Mouse (Mus musculus): ENCODE measurements at regions not wholly inside any gene's neighbourhood (a gene's known extent, or its start where the extent isn't known, plus 50 kb on each side); places are given as distances from the start of the nearest gene placed in this dataset.

DNA sequence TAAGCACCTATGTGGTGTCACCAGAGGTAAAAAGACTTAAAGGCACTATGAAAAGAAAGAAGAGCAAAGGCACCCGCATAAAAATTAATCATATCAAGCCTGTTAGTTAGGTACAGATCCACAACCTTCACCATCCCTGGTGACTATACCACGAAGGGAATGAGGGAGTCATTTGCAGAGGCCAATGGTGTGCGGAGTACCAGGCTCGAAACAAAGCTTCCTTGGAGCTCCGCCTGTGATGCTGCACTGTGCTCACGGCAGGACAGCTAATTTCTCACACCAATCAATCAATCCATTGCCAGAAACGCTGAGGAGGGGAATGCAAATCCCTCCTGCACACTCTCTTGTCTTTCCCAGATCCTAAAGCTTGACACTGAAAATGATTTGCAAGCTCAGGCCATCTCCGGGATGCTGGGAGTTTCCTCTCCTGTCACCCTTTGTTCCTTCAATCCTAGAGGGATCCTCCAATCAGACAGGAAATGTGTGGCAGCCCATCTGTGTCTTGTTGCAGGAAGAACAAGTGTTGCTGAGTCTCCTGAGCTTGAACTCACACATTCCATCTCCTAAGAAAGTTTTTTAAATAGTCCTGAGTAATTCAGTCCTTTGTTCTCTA, 653.6 kb downstream of the Diaph3 start:
- no peak overlapping the region for H3K9ac ChIP-seq
- H3K27me3 ChIP-seq: no peaks in the 10 kb centered on the region
- H3K9me3 ChIP-seq (replicated peaks): no peaks in the 10 kb centered on the region
- WGBS: 34% methylated on average over 8 of the region's 8 CpGs
- peak; percentile 52 for ATAC-seq (replicated peaks; ENCODE audit: low FRiP score)
- no peak overlapping the region for H3K4me2 ChIP-seq
- H3K27ac ChIP-seq: no peak overlapping the region
- H3K36me3 ChIP-seq: no peaks in the 10 kb centered on the region
- no peak overlapping the region for H3K4me3 ChIP-seq (replicated peaks)
- peaks cover 12% of the 10 kb centered on the region for H3K4me1 ChIP-seq

DNA sequence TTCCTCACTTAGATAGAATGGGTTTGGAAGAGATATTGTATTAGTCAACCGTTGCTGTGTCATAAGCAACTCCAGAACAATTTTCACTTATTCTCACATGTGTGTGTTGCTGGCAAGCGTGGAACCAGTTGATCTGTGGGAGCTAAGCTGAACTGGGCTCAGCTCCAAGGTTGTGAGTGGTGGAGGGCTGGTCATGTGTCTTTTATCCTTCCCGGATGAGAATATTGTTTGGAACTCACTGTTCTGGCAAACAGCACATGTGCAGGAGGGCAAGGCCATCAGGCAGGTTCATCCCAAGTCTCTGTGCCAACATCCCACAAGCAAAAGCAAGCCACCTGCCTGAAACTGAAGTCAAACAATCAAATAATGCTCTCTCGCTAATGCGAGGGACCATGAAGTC, 656.8 kb downstream of the Diaph3 start:
- no peak for ATAC-seq (replicated peaks; ENCODE audit: low FRiP score)

DNA sequence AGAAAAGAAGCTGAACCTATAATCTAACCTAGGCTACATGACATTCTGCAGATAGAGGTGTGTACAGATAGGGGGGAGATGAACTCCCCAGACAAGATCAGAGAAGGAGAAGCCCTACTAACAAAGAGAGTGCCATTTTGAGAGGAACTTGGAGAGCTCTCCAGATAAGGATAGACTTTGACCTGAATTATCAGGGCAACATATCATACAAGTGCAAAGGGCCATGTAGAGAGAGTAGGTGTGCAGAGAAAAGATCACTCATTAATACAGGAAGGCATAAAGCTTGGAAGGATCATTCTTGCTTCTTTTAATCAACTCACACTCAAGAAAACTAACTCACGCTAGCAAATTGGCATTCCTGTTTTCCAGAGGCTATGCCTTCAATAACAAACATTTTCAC, 667.4 kb downstream of the Diaph3 start:
- no peak overlapping the region for H3K4me3 ChIP-seq (replicated peaks)
- no peak overlapping the region for H3K4me2 ChIP-seq
- no peak overlapping the region for H3K27ac ChIP-seq
- H3K36me3 ChIP-seq: no peaks in the 10 kb centered on the region
- no peaks in the 10 kb centered on the region for H3K9me3 ChIP-seq (replicated peaks)
- H3K4me1 ChIP-seq: no peaks in the 10 kb centered on the region
- ATAC-seq (replicated peaks; ENCODE audit: low FRiP score): no peak
- no peaks in the 10 kb centered on the region for H3K27me3 ChIP-seq
- H3K9ac ChIP-seq: no peak overlapping the region
- WGBS: 90% methylated on average over 1 of the region's 1 CpGs

More for the DNA sequence above, 656.8 kb downstream of the Diaph3 start:
- H3K4me1 ChIP-seq: 0 out of 2 replicates have a peak, but pooled peaks cover 3% of the 10 kb centered on the region
- no peak overlapping the region for H3K4me3 ChIP-seq (replicated peaks)
- no peak overlapping the region for H3K9ac ChIP-seq
- H3K27ac ChIP-seq: no peak overlapping the region
- 86% methylated on average over 5 of the region's 5 CpGs for WGBS
- H3K36me3 ChIP-seq: no peaks in the 10 kb centered on the region
- H3K27me3 ChIP-seq: no peaks in the 10 kb centered on the region
- no peak overlapping the region for H3K4me2 ChIP-seq
- H3K9me3 ChIP-seq (replicated peaks): no peaks in the 10 kb centered on the region

DNA sequence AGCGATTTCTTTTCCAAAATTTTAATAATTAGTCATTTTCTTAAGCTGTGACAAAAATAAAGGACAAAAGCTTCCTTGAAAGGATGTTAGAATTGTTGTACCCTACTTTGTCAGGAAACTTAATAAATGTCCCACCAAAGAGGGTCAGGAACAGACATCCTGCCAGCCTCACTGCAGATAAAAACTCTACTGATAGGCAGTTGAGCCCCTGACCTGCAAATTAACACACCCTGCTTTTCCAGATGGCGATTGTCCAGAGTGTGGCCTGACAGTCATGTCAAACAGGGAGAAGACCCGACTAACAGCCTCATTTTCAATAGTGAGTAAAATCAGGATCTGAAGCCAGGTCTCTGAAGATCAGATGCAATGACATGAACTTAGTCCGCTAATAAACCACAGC, 670.6 kb downstream of the Diaph3 start:
- 51% methylated on average over 4 of the region's 4 CpGs for WGBS
- Histone ChIP-seq H3K9me3 (replicated peaks) (no peaks in the 10 kb centered on the region), H3K27ac (0 out of 2 replicates have a peak overlapping the region, but pooled peaks have one; percentile 18), H3K9ac (no peak overlapping the region), H3K27me3 (no peaks in the 10 kb centered on the region), H3K36me3 (no peaks in the 10 kb centered on the region), H3K4me2 (no peak overlapping the region), H3K4me3 (replicated peaks) (no peak overlapping the region), H3K4me1 (no peaks in the 10 kb centered on the region)
- ATAC-seq (replicated peaks; ENCODE audit: low FRiP score): no peak

DNA sequence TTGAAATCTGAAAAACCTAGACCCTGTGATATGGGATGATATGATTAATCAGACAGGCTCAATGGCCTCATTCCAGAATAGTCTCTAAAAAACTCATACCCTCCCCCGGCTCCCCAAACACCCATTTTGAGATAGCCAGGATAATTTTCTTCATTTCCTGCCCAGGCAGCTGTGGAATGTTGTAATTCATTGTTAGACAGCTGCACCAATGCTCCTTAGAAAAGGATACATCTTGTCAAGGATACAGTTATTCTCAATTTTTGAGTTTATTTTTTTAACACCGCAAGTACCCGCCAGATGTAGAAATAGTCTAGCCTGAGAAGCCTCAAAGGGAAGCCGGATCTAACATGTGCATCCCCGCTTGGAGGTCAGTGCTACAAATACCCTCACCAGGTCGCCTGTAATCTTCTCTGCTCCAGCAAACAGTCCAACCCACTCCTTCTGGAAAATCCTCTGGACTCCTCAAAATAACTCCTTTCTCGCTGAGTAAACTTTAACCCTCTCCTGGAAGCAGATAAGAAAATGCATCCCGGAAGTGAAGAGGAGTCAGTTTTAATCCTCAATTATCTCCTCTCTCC, 673.1 kb downstream of the Diaph3 start:
- H3K27ac ChIP-seq: 0 out of 2 replicates have a peak overlapping the region, but pooled peaks have one; percentile 37

DNA sequence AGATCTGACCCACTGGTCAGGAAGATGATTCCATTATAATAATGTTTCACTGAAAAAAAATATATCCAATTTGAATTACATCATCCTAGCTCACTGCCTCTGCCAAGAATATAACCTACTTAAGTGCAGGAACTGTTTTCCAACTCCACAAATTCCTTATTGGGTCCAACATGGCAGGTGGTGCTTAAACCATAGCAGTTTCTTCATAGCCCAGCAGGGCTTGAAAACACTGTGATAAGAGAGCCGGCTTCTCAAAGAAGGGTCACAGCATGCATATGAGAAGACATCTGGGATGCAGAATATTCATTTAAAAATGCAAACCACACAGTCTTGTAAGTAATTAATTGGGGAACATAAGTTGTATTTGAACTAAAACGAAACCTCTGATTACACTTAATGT, 677.6 kb downstream of the Diaph3 start:
- H3K4me2 ChIP-seq: no peak overlapping the region
- ATAC-seq (replicated peaks; ENCODE audit: low FRiP score): no peak
- no peaks in the 10 kb centered on the region for H3K9me3 ChIP-seq (replicated peaks)
- no peak overlapping the region for H3K27ac ChIP-seq
- H3K4me1 ChIP-seq: no peaks in the 10 kb centered on the region
- no peaks in the 10 kb centered on the region for H3K27me3 ChIP-seq
- WGBS: 92% methylated on average over 2 of the region's 2 CpGs
- H3K36me3 ChIP-seq: no peaks in the 10 kb centered on the region
- H3K9ac ChIP-seq: no peak overlapping the region
- H3K4me3 ChIP-seq (replicated peaks): no peak overlapping the region

More for the DNA sequence above, 673.1 kb downstream of the Diaph3 start:
- no peaks in the 10 kb centered on the region for H3K27me3 ChIP-seq
- ATAC-seq (replicated peaks; ENCODE audit: low FRiP score): peak; percentile 54; the same call in 1 of the 2 replicates
- H3K36me3 ChIP-seq: no peaks in the 10 kb centered on the region
- H3K4me1 ChIP-seq: no peaks in the 10 kb centered on the region
- no peak overlapping the region for H3K4me3 ChIP-seq (replicated peaks)
- 34% methylated on average over 8 of the region's 8 CpGs for WGBS
- H3K9me3 ChIP-seq (replicated peaks): no peaks in the 10 kb centered on the region
- no peak overlapping the region for H3K4me2 ChIP-seq
- no peak overlapping the region for H3K9ac ChIP-seq

DNA sequence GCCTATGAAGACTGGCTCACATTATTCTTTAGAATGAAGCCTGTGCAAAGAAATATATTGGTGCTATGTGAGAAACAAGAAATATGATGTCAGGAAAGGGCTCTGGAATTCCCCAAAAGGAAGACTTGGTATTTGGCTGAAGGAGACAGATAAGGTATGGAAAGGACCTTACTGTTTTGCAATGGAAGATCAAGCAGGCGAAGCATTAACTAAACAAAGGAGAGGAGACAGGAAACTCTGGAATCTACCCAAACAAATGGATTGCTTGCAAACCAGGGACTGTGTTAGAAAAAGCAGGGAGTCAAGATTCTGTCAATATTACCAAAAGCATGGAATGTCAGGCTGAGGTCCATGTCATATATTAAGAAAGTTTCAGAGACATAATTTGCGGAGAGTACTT, 687.9 kb downstream of the Diaph3 start:
- H3K27me3 ChIP-seq: no peaks in the 10 kb centered on the region
- no peaks in the 10 kb centered on the region for H3K4me1 ChIP-seq
- ATAC-seq (replicated peaks; ENCODE audit: low FRiP score): no peak
- no peak overlapping the region for H3K4me2 ChIP-seq
- WGBS: 55% methylated on average over 2 of the region's 2 CpGs
- H3K4me3 ChIP-seq (replicated peaks): no peak overlapping the region
- H3K36me3 ChIP-seq: no peaks in the 10 kb centered on the region
- H3K9me3 ChIP-seq (replicated peaks): no peaks in the 10 kb centered on the region
- H3K27ac ChIP-seq: peak overlapping the region; percentile 33; the same call in 1 of the 2 replicates
- no peak overlapping the region for H3K9ac ChIP-seq

DNA sequence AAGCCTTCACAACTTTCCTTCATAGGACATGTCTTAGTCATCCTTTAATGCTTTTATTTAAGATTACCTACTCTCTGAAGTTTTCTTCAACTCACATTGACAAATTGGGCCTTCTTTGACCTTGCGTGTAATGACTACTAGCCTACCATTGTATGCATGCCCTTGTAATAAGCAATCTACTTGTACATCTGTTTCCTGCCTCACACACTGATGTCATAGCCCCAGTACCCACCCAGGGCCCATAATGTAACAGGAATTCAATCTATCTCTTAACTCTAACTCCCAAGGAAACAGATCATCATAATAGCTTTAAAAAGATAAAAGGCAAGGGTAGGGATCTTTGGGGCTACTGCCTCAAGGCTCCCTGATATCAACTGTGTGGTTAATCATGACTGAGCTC, 690.4 kb downstream of the Diaph3 start:
- 79% methylated on average over 1 of the region's 1 CpGs for WGBS
- H3K4me1 ChIP-seq: no peaks in the 10 kb centered on the region
- no peak overlapping the region for H3K4me3 ChIP-seq (replicated peaks)
- no peaks in the 10 kb centered on the region for H3K27me3 ChIP-seq
- H3K27ac ChIP-seq: 0 out of 2 replicates have a peak overlapping the region, but pooled peaks have one; percentile 14
- no peak overlapping the region for H3K9ac ChIP-seq
- no peak for ATAC-seq (replicated peaks; ENCODE audit: low FRiP score)
- no peaks in the 10 kb centered on the region for H3K36me3 ChIP-seq
- no peak overlapping the region for H3K4me2 ChIP-seq
- H3K9me3 ChIP-seq (replicated peaks): no peaks in the 10 kb centered on the region

DNA sequence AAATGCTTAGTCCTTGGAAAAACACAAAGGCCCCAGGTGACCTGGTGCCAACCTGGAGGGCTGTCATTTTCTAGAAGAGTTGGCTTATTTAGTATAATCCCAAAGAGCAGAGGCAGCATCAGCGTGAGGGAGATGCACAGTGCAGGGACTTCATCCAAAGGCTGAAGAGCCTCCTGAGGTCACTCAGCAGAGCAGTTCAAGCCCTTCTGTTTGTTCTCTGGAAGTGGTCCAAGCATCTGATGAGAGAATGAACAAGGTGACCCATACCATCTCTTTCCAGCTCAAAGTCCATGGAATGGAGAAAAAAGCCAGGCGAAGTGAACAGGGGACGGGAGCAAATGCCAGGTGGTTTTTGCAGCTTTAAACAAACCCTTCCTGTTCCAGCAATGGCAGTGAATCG, 695.9 kb downstream of the Diaph3 start:
- Histone ChIP-seq H3K27ac (no peak overlapping the region), H3K9ac (no peak overlapping the region), H3K4me3 (replicated peaks) (no peak overlapping the region), H3K4me1 (no peaks in the 10 kb centered on the region), H3K36me3 (no peaks in the 10 kb centered on the region), H3K4me2 (no peak overlapping the region), H3K9me3 (replicated peaks) (no peaks in the 10 kb centered on the region), H3K27me3 (no peaks in the 10 kb centered on the region)
- ATAC-seq (replicated peaks; ENCODE audit: low FRiP score): no peak
- WGBS: 87% methylated on average over 4 of the region's 4 CpGs

DNA sequence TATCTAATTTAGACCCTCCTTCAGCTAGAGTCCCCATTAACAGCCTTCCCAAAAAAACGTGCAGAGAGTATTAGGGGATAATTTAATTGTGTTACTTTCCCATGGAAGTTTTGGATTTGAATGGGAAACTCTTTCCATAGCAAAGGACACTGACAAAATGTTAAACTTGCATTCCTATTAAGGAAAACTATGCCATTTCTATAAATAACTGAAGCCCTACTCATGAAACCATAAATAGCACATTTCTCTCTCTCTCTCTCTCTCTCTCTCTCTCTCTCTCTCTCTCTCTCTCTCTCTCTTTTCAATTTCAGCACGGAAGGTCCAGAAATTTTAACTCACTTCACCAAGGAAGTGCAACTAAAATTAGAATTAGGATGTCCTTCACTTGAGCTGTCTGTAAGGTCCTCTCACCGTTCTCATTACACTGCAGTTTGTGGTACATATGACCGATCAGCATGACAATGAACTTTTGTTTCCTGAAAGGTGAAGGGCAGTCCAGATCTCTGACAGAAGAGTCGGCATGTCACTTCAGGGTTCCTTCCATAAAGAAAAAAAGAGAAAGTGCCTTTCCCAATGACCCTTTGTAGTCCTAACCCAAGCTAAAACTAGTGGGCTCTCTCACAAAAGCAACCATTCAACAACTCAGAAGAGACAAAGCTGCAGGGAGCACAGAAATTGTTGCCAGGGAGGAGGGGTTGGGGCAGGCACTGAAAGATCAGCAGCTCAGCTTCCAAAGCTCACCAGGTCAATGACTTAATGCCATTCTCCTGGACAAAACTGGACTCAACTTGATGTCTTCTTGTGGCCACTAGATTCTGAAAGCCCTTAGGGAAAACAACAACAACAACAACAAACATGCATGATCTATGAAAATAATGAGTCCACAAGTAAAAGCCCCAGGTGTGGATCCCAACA, 696.9 kb downstream of the Diaph3 start:
- no peak for ATAC-seq (replicated peaks; ENCODE audit: low FRiP score)
- no peaks in the 10 kb centered on the region for H3K4me1 ChIP-seq
- H3K9me3 ChIP-seq (replicated peaks): no peaks in the 10 kb centered on the region
- H3K27ac ChIP-seq: no peak overlapping the region
- H3K36me3 ChIP-seq: no peaks in the 10 kb centered on the region
- no peak overlapping the region for H3K9ac ChIP-seq
- H3K4me3 ChIP-seq (replicated peaks): no peak overlapping the region
- no peaks in the 10 kb centered on the region for H3K27me3 ChIP-seq
- no peak overlapping the region for H3K4me2 ChIP-seq
- 53% methylated on average over 5 of the region's 5 CpGs for WGBS

DNA sequence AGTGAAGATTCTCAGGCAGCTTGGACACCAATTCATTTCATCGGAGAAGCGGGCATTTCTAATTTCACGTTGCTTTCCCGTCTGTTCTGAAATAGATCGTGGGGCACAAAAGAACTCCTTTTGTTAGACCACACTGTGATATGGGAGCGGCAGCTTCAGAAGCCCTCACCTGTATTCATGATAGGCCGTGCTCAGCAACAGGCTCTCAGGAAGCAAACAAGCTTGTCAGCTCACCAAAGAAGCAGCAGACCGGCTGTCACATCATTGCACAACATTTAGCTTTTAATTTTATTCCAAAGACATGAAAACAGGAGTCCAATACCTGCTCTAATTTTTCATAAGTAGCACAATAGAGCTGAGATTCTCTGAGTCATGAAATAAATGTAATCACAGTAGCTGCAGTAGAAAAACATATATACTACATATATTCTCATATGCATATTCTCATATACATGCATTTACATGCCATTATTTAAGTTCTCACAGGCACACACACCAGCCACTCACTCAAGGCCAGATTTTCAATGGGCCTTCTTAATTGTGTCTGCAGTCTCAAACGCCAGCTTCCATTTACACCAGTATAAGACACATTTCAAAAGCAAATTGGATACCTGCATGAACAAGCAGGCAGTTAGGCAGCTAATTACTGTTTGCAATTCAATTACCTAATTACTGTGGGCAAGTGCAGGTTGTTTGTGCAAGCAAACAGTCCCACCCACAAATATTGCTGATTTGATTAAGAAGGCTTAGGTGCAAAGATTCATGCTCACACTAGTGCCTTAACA, 698.9 kb downstream of the Diaph3 start:
- Histone ChIP-seq H3K4me2 (no peak overlapping the region), H3K36me3 (no peaks in the 10 kb centered on the region), H3K27me3 (no peaks in the 10 kb centered on the region), H3K9me3 (replicated peaks) (no peaks in the 10 kb centered on the region), H3K27ac (no peak overlapping the region), H3K4me3 (replicated peaks) (no peak overlapping the region), H3K9ac (no peak overlapping the region), H3K4me1 (no peaks in the 10 kb centered on the region)
- 92% methylated on average over 9 of the region's 9 CpGs for WGBS
- no peak for ATAC-seq (replicated peaks; ENCODE audit: low FRiP score)
